Mouse (Mus musculus): ENCODE measurements around the gene Ccl28.
"Not testable (repeated sequence)": the region's sequence is repeated elsewhere in the genome, so short reads cannot be mapped to it uniquely, and the experiment has no call there.

Gene Ccl28

DNA sequence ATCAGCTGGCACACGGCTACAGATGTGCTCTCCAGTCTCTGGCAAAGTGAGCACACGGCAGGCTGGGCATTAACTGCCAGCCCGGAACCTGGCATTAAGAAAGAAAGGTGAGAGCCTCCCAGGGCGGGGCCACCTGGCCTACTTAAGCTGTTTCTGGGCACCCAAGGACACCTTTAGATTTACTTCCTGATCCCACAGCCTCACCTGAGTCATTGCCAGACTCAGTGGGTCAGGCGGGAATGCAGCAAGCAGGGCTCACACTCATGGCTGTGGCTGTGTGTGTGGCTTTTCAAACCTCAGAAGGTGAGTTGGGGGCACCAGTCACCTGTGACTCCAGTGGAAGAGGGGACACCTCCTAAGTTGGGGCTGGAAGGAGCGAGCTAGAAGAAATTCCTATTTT lies at the start of gene Ccl28:
TSS of gene Ccl28 (plus strand) at position 186 of the 400 bp plus-strand sequence.
- no peak for DNase-seq (ENCODE audit: low spot score in 2 of 2)

DNA sequence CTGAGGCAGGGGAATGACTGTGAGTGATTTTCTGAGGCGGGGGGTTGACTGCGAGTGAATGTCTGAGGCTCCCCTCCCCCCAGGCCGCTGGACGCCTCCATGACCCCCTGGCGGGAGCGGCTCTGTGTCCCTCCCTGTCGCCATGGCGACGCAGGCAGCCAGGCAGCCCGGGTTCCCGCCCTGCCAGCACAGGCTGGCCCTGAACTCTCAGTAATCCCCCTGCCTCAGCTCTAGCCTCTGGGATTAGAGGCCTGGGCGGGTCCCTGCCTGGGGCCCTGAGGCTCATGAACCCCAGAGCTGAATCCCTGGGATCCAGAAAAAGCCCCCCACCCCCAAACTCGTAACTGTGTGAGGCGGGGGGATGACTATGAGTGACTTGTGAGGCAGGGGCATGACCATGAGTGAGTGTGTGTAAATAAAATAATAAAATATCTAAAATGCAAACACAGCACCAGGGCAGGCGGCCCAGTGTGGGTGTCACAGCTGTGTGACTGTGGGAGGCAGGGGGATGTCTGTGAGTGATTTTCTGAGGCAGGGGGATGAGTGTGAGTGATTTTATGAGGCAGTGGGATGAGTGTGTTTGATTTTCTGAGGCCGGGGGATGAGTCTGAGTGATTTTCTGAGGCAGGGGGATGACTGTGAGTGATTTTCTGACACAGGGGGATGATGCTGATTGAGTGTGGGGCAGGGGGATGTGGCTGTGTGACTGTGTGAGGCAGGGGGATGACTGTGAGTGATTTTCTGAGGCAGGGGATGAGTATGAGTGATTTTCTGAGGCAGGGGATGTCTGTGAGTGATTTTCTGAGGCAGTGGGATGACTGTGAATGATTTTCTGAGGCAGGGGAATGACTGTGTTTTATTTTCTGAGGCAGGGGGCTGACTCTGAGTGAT lies 27.1 kb upstream of the Ccl28 start:
- peak in 1 of 2 experiments; percentile 46 for DNase-seq (ENCODE audit: low spot score in 2 of 2)

DNA sequence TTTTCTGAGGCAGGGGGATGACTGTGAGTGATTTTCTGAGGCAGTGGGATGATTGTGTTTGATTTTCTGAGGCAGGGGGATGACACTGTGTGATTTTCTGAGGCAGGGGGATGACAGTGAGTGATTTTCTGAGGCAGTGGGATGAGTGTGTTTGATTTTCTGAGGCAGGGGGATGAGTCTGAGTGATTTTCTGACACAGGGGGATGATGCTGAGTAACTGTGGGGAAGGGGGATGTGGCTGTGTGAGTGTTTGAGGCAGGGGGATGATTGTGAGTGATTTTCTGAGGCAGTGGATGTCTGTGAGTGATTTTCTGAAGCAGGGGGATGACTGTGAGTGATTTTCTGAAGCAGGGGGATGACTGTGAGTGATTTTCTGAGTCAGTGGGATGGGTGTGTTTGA lies 25.2 kb upstream of the Ccl28 start:
- DNase-seq (ENCODE audit: low spot score in 2 of 2): not testable (repeated sequence)

DNA sequence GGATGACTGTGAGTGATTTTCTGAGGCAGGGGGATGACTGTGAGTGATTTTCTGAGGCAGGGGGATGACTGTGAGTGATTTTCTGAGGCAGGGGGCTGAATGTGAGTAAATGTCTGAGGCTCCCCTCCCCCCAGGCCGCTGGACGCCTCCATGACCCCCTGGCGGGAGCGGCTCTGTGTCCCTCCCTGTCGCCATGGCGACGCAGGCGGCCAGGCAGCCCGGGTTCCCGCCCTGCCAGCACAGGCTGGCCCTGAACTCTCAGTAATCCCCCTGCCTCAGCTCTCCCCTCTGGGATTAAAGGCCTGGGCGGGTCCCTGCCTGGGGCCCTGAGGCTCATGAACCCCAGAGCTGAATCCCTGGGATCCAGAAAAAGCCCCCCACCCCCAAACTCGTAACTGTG lies 24.6 kb upstream of the Ccl28 start:
- peak; percentile 29 to 40 for DNase-seq (ENCODE audit: low spot score in 2 of 2)

DNA sequence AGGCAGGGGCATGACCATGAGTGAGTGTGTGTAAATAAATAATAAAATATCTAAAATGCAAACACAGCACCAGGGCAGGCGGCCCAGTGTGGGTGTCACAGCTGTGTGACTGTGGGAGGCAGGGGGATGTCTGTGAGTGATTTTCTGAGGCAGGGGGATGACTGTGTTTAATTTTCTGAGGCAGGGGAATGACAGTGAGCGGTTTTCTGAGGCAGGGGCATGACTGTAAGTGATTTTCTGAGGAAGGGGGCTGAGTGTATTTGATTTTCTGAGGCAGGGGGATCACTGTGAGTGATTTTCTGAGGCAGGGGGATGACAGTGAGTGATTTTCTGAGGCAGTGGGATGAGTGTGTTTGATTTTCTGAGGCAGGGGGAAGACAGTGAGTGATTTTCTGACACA lies 24.1 kb upstream of the Ccl28 start:
- not testable (repeated sequence) for DNase-seq (ENCODE audit: low spot score in 2 of 2)

DNA sequence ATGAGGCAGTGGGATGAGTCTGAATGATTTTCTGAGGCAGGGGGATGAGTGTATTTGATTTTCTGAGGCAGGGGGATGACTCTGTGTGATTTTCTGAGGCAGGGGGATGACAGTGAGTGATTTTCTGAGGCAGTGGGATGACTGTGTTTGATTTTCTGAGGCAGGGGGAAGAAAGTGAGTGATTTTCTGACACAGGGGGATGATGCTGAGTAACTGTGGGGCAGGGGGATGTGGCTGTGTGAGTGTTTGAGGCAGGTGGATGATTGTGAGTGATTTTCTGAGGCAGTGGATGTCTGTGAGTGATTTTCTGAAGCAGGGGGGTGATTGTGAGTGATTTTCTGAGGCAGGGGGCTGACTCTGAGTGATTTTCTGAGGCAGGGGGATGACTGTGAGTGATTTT lies 23.5 kb upstream of the Ccl28 start:
- DNase-seq (ENCODE audit: low spot score in 2 of 2): peak; percentile 26 to 37

DNA sequence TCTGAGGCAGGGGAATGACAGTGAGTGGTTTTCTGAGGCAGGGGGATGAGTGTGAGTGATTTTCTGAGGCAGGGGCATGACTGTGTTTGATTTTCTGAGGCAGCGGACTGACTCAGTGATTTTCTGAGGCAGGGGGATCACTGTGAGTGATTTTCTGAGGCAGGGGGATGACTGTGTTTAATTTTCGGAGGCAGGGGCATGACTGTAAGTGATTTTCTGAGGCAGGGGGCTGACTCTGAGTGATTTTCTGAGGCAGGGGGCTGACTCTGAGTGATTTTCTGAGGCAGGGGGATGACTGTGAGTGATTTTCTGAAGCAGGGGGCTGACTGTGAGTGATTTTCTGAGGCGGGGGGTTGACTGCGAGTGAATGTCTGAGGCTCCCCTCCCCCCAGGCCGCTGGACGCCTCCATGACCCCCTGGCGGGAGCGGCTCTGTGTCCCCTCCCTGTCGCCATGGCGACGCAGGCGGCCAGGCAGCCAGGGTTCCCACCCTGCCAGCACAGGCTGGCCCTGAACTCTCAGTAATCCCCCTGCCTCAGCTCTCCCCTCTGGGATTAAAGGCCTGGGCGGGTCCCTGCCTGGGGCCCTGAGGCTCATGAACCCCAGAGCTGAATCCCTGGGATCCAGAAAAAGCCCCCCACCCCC lies 20.8 kb upstream of the Ccl28 start:
- peak in 1 of 2 experiments; percentile 44 for DNase-seq (ENCODE audit: low spot score in 2 of 2)

DNA sequence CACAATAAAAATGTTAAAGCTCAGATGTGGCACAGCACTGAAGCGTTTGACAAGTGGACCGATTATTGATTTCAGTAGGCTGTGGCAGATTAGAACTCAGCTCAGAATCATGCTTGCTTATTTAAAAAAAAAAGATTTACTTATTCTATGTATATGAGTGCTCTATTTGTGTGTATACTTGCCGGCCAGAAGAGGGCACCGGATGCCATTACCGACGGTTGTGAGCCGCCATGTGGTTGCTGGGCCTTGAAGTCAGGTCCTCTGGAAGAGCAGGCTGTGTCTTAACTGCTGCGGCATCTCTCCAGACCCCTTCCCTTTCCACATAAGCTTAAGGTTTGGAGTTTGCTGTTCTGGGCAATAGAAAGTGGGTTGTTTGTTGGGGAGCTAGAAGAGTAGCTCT lies 19.7 kb upstream of the Ccl28 start:
- DNase-seq (ENCODE audit: low spot score in 2 of 2): not testable (repeated sequence)

DNA sequence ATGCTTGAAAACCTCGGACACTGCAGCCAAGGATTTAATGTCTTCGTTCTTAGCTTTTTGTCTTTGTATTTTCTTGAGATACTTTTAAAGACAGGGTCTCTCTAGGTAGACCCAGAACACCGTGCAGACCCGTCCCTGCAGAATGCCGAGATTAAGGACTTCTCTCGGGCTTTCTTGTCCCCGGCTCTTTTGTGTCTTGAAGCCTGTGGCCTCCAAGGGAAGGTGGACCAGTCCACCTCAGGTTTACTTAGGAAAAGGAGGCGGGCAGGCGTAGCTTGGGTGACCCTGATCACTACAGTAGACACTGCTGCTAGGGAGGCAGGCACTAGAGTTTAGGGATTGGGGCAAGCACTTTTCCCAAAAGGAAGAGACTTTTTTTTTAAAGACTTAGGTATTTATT lies 19.3 kb upstream of the Ccl28 start:
- not testable (repeated sequence) for DNase-seq (ENCODE audit: low spot score in 2 of 2)

DNA sequence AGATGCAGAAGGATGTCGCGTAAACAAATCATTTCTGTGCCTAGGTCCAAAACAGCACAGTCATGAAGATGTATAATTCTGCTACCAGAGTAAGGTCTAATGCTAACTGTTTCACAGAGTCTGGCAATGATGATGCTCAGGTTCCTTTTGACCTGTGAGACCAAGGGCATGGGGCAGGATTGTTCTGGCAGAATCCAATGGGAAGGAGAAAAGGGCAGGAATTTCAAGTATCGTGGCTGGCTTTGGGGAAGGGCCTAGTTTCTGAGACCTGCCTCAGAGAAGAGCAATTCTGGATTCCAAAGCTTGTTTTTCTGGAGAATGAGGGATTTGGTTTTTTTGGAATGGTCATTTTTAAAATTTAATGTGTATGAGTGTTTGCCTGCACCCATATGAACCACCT lies 4.8 kb upstream of the Ccl28 start:
- no peak for DNase-seq (ENCODE audit: low spot score in 2 of 2)

DNA sequence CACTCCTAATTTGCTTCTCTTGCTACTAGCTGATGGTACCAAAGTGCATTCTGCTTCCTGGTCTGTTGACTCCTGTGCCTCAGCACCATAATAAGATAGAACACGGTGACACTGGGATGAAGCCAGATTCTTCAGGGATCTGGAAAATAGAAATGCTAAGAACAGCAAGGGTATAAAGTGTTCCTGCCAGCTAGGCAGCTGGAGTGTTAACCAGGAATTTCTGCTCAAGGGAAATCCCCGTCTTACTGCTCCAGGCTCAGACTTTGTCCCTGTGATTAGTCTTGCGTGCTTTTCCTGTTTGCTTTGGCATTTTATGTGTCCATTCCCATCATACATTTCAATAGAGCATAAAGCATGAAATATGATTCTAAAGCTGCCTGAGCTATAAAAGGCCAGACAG lies 3.9 kb upstream of the Ccl28 start:
- DNase-seq (ENCODE audit: low spot score in 2 of 2): no peak

DNA sequence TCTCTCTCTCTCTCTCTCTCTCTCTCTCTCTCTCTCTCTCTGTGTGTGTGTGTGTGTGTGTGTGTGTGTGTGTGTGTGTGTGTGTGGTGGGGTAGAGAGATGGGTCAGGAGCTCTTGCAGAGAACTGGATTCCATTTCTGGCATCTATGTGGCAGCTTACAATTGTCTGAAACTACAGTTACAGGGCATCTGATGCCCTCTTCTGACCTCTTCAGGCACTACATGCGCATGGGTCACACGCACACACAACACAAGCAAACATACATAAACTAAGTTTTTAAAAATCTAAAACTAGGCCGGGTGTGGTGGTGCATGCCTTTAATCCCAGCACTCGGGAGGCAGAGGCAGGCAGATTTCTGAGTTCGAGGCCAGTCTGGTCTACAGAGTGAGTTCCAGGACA lies 2.3 kb downstream of the Ccl28 start:
- DNase-seq (ENCODE audit: low spot score in 2 of 2): not testable (repeated sequence)

DNA sequence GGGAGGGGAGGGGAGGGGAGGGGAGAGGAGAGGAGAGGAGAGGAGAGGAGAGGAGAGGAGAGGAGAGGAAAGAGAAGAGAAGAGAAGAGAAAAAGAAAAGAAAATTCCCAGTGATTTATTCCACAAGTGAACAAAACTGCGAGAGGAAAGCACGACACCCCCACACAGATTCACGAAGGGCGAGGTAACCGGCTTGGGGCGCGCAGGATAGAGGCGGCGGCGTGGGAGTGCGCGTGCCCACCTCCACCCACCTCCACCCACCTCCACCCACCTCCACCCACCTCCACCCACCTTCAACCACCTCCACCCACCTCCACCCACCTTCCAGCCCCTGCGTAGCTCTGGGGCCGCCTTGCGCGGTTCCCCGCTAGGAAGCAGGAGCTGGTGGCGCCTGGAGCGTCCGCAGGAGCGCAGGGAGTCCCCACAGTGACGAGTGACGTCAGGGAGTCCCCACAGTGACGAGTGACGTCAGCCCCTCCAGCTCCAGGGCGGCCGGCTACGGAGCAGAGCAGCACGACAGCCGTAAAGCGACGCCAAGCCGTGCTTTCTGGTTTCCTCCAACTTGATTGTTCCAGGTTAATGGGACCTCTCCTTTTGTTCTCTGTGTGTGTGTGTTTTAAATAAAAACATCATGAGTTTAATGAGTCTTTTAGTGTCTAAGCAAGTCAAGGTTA lies 8.0 kb downstream of the Ccl28 start:
- DNase-seq (ENCODE audit: low spot score in 2 of 2): peak; percentile 74 to 86

DNA sequence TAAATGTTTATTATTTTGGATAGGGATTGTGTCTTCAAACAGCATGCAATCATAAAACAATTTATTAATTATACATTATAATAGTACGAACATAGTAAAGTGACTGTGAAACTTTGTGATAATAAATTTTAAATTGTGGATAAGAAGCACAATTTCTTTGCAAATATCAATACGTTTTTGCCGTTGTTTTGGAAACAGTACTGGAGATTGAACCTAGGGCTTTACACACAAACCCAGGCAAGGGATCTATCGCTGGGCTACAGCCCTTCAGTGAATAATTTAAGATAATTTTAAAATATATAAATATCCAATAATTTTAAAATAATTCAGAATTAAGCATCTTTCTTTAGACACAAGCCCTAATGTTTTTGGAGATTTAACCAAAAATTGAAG lies 8.5 kb downstream of the Ccl28 start:
- DNase-seq (ENCODE audit: low spot score in 2 of 2): no peak

DNA sequence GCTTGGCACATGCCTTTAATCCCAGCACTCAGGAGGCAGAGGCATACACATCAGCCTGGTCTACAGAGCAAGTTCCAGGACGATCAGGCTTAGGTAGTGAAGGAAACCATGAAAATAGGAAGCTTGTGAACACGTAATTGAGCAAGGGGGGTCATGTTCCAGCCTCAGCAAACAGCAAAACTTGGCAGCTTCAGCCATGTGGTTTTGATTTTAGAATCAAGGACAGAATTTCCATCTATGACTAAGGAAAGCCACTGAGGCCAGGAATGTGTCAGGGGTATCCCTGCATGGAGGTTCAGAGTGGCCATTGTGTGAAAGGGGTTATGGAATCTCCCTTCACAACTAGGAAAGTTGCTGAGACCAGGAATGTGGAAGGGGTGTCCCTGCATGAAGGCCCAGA lies 11.9 kb downstream of the Ccl28 start:
- DNase-seq (ENCODE audit: low spot score in 2 of 2): no peak

DNA sequence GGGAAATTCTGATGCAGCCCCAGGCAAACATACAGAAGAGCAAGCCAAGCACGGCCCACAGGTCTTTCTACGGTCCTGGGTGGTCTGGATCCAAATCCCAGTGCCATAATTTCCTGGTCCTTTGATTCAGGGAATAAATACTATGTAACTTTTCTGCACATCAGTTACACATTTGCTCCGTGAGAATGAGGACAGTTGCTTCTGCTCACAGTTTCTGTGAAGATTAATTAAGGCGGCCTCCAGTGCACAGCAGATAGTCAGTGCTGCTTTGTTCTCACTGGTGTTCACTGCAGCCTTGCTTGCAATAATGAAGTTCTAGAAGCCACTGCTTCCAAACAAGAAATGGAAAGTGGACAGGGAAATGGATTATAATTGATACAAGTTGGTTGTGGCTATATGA lies 14.2 kb downstream of the Ccl28 start:
- no peak for DNase-seq (ENCODE audit: low spot score in 2 of 2)

DNA sequence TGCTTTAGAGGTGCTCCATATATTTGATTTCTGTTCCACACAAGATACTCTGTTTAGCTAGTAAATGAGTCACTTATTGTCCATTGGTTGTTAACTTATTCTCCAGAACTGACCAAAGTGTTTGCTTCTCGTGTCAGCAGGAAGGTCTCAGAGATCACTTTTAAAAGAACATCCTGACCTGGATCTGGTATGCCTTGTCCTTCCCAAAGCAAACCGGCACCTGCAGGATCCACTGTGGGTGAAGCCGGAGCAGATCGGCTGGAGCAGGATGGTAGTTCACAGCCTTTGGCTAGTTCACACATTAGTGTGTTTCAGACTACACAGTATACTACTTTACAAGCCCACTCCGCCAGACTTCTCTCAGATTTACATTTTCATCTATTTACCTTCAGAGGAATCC lies 14.8 kb downstream of the Ccl28 start:
- no peak for DNase-seq (ENCODE audit: low spot score in 2 of 2)

DNA sequence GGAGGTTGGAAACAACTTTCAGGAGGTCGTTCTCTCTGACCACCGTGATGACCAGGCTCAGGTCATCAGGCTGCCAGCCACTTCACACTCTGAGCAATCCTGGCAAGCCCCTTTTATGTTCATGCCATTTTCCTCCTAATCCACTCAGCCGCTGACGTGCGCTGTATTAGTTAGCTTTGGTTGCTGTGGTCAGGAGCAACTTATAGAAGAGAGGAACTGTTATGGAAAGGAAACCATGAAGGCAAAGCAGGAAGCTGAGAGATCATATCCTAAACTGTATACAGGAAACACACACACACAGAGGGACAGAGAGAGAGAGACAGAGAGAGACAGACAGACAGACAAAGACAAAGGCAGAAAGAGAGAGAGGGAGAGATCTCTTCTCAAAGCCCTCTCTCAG lies 15.7 kb downstream of the Ccl28 start:
- no peak for DNase-seq (ENCODE audit: low spot score in 2 of 2)

DNA sequence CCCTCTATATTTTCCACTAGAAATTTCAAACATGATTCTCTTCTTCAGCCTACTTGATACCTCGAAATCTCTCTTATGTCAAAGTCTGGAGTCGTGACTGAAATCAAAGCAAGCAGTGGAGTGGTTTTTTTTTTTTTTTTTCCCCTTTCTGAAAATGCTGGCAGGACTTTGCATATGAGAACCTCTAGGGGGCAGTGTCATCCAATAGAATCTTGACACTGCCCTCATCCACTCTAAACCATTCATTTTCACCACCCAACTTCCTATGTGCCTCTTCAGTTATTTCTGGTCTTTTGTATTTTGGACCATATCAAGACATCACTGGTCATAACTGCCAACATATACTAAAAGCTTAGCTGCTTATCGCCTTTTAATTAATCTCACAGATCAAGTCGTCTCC lies 16.9 kb downstream of the Ccl28 start:
- no peak for DNase-seq (ENCODE audit: low spot score in 2 of 2)

DNA sequence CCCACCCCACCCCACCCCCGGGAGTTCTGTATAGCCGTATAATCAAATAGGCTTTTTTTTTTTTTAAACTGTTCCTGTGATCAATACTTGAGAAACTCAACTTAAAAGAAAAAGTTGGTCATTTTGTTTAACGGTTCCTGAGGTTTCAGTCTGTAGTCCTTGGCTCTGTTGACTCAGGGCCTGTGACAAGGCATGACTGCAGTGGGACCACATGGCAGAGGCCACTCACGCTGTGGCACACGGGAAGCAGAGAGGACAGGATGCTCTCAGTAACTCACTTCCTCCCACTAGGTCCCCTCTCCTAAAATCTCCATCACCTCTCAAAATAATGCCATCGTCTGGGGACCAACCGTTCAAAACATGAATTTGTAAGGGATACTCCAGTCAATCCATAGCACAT lies 17.5 kb downstream of the Ccl28 start:
- DNase-seq (ENCODE audit: low spot score in 2 of 2): no peak

DNA sequence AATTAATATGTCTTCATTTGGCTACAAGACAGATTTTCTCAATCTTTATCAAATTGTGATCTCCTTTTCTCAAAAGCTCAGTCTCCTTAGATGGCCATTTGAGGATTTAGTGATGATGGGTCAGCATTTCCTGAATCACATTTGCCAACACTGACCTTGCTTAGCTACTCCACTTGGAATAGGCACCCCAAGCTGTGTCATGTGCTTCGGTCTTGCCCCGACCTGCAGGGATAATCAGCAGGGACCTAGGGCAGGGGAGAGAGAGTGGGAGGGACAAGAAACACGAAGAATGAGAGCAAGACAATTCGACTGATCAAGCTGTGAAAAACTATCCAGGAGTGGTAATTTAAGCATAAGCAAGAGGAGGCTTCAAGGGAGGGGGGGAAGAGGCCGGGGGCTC lies 21.1 kb downstream of the Ccl28 start:
- no peak for DNase-seq (ENCODE audit: low spot score in 2 of 2)

DNA sequence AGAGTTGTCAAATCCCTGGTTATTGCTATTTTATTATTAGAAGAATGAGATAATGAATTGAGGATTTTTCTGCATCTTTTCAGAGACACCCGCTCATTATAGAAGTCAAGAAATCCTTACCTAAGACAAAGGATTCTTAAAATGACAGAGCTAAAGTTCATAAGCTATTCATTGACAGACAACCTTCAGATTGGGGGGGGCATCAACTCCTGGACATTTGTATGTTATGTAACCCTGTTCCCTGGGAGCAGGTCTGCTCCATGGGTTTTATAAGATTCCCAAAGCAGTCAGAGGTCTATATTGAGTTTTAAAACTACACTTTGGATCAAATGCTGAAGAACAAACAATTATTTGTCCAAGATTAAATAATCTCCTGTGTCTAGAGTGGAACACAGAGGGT lies 22.9 kb downstream of the Ccl28 start:
- DNase-seq (ENCODE audit: low spot score in 2 of 2): no peak
